Mouse (Mus musculus): ENCODE results near the gene Bik. TPM values are rescaled to one million over a fixed set of nuclear protein-coding genes. Genes with fewer than 3 reads are reported as not detected.

Bik gene
- total RNA-seq, 2 experiments from 2014 or later: 0.37 TPM; not detected in 1

- DNase-seq (ENCODE audit: low spot score in 2 of 2): no peak
Observed at GRCm38 (mm10) chr15:83582931-83583330, 56.3 kb downstream of the Bik start.

DNA sequence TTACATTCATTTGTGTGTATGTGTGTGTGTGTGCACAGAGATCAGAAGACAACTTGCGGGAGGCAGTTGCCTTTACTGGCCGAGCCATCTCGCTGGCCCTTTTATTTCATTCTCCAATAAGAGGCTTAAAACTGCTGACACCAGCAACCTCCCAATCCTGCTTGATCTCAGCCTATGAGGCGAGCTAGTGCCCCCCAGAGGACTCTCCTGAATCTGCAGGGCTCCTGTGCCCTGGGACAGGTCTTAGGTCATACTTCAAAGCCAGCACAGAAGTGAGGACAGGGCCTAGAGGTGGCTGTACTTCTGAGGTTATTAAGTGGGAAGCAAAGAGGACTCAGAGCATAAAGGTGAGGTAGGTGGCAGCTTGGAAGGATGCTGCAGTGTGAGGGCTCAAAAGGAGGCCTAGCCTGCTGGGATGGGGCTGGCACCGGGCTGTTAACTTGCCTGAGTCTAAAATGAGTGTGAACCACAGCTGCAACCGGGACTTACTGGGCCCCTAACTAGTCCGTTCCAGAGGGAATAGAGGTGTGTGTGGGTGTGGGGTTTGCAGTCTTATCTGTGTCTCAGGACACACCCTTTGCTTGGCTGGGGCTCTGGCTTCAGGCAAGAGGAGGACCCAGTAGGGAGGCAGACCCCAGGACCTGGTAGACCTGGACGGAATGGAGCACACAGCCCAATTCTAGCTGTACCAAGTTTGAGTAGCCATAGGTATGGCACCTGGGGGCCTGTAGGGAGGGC lies 56.9 kb downstream of the Bik start:
- DNase-seq (ENCODE audit: low spot score in 2 of 2): no peak

GRCm38 (mm10) chr15:83584741-83585220 lies 58.1 kb downstream of the Bik start:
- DNase-seq (ENCODE audit: low spot score in 2 of 2): no peak

- DNase-seq (ENCODE audit: low spot score in 2 of 2): no peak
Observed at GRCm38 (mm10) chr15:83590841-83591240, 64.2 kb downstream of the Bik start.

- DNase-seq (ENCODE audit: low spot score in 2 of 2): no peak
Observed at GRCm38 (mm10) chr15:83591758-83592157, 65.1 kb downstream of the Bik start.

GRCm38 (mm10) chr15:83592260-83593188 lies 65.9 kb downstream of the Bik start:
- DNase-seq (ENCODE audit: low spot score in 2 of 2): no peak

DNA sequence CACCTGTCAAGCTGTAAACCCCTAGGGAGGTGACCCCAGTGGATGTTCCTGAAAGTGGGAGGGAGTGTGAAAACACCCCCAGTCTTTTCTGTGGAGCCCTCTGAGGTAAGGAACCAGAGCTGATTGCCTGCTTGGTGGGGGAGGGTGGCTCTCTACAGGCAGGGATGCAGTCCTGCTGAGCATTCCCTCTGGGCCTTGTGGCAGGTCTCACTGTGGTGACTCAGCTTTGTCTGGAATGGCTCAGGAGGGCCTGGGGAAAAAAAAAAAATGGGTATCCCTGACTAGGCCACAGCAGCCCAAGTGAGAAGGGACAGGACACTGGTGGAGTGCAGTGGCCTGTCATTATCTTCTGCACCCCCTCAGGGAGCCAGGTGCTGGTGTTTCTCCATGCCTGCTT lies 66.5 kb downstream of the Bik start:
- no peak for DNase-seq (ENCODE audit: low spot score in 2 of 2)

DNA sequence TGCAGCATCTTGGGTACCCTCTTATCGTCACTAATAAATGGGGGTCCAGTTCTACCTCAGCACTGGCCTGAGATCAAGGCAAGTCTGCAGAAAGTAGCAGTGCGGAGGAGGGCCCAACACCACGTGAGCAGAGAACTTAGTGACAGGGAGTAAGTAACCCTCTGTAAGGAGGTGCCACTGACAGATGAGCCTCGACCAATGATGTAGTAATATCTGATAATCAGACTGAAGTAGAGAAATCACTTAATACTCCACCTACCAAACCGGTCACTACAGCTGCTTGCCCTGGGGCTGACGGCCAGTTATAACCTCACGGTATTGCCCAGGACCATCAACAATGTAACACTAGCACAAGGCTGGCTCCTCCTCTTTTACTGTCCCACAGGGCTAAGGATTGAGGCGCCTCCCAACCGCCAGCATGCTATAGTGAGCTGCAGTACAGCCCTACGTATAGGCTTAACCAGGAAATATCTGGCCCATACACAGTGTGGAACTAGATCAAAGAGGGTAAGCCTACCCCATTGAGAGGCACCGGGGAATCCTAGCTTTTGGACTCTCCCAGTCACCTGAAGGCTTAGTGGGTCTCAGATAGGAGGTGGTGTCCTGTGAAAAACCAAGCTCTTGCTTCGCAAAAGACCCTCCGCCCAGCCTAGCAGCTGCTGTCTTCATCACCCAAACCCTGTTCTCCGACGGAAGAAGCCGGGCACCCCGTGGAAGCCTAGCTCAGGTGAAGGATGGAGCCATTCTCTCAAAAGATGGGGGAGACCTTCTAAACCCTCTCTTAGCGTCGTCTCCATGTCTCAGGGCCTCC lies 67.2 kb downstream of the Bik start:
- DNase-seq (ENCODE audit: low spot score in 2 of 2): no peak

Small RNA genes lying within 50 kb of the gene (microRNA-seq; reads per million reads assigned to microRNA genes)
- 0 reads per million in 2 experiments for gene Gm24575

Other genes with a start within 250 kb of the Bik start
- 10 to 100 TPM; 17.1 to 21.1 TPM for gene Arfgap3, start 176.6 kb upstream of the Bik start, total RNA-seq (2021)
- 10 to 100 TPM; 50.2 to 55.7 TPM for gene Pacsin2, start 62.3 kb upstream of the Bik start, total RNA-seq (2021)
- 10 to 100 TPM; 37.8 to 39.2 TPM for gene Ttll1, start 16.0 kb upstream of the Bik start, total RNA-seq (2021)
- gene Tspo, start 36.7 kb downstream of the Bik start, total RNA-seq (2021): 1 to 10 TPM; 2.2 to 4.0 TPM
- 10 to 100 TPM; 29.3 to 30.5 TPM for gene Mcat, start 36.9 kb downstream of the Bik start, total RNA-seq (2021)
- 10 to 100 TPM; 15.1 TPM for gene Ttll12, start 68.3 kb downstream of the Bik start, total RNA-seq (2021)
- 10 to 100 TPM; 19.2 to 21.7 TPM for gene Scube1, start 198.2 kb downstream of the Bik start, total RNA-seq (2021)

All from layer of hippocampus, postnatal 14 days (tissue).